Mouse (Mus musculus): ENCODE data around the gene Kncn.

Kncn gene

DNA sequence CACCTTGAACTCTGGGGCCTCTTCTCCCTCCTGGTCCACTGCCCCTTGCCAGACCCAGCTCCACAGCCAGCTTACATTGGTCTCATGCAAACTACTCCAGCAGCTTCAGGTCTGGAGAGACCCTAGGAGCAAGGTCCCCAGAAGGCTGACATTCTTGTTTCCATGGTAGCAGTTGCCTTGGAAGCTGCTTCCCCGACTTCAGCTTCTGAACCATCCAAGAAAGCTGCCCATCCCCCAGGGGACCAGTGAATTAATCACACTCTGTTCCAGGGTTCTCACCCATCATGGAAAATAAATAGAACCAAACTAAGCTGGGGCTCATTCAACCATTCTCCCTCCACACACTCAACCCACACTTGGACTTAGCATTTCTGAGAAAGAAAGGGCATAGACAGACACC lies 3.0 kb upstream of the Kncn start:
- no peak for DNase-seq

DNA sequence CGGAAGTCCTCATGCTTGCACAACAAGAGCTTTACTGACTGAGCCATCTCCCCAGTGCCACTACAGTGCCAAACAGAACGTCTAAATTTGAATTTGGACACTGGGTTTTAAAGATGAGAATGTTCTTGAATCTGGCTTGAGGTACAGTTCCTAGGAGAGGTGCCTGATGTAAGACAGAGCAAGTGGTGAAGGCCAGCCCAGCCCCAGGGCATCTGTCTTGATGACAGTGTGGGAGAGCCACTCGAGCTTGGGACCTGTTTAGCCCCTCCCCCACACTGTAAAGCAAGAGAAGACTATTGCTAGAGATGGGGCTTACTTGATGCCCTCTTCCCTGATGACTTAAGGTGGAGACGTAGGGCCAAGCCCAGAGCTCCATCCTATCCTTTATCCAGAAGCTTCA lies 2.0 kb upstream of the Kncn start:
- no peak for DNase-seq

DNA sequence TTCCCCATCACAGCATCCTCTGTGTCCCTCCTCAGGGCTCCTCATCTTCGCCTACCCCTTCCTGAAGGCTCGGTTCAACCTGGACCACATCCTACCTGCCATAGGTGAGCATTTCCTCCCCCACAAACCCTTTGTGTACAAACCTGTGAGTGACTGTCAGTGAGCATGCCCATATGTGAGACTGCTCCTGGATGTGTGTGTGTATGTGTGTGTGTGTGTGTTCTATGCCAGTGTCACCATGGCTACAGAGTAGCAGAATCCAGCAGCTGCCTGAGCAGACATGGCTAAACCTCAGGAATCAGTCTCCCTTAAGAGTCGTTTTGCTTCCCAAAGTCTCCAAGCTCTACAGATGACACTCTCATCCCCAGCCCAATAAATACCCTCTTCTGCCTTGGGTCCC lies 1.6 kb downstream of the Kncn start:
- DNase-seq = no peak

DNA sequence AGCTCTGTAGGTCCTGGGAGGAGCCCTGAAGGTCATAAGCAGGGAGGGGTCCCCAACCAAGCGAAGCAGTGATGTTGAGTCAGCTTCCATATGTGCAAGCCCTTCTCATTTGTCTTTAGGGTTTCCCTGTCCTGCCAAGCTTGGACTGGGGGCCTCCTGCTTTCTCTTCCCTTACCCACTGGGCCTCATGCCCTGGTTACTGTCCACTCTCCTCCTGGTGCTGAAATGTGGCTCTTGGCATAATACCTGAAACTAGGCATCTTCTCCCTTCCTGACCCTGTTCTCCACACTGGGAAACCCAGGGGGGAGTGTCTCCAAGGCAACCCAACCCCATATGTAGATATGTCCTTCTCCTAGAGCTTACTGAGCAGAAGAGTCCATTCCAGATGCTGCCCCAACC lies 2.7 kb downstream of the Kncn start:
- no peak for DNase-seq

DNA sequence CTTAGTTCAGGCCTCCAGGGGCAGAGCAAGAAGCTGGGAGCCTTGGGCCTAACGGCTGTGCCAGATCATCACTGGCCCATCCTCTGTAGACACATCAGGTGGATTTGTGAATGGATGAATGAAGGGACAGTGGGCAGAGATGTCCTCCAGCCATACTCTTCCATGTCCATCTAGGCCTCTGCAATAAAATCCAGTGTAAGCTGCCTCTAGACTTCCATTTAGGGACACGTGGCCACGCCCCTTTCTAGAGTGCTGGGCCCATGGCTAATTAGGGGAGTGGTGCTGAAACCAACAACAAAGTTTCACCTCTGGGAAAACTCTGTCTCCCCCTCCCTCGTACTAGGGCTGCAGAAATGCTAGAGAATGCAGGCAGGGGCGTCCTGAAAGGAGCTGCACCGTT lies 5.9 kb downstream of the Kncn start:
- no peak for DNase-seq

DNA sequence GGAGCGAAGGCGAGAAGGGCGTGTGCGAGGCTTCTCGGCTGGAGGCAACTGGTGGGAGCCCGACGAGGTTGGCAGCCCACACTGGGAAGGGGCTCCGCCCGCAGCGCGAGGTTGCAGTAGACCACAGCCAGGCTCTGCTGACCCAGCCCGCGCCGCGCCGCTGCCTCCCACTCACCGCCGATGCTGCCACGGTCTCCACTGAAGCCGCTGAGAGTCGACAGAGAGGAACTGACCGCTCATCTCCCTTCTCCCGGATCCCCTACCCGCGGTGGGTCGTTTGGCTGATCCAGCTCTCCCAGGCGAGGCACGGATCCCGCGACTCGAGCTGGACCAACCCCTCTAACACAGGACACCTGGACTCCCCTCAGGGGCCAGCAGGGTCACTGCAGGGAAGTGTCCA lies 6.4 kb downstream of the Kncn start, which contains the start of gene 6430628N08Rik:
Gene 6430628N08Rik, plus strand, starts transcription at position 113 of the 400 bp plus-strand sequence.
- DNase-seq = no peak

DNA sequence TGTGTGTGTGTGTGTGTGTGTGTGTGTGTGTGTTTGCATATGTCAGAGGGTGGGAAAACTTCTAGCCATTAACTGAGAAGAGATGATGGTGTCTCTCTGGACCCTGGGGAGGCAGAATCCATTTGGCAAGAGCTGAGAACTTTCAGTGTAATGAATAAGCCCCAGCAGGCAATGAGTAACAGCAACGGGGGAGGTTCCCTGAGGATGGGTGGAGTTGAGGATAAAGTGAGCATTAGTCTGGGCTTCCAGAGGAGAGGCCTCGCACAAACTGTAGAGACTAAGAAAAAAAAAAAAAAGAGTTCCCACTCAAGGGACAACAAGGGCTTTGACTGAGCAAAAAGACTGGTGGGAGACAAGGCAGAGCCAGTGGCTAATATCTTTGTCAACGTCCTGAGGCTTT lies 10.1 kb downstream of the Kncn start:
- peak; percentile 92 for DNase-seq

DNA sequence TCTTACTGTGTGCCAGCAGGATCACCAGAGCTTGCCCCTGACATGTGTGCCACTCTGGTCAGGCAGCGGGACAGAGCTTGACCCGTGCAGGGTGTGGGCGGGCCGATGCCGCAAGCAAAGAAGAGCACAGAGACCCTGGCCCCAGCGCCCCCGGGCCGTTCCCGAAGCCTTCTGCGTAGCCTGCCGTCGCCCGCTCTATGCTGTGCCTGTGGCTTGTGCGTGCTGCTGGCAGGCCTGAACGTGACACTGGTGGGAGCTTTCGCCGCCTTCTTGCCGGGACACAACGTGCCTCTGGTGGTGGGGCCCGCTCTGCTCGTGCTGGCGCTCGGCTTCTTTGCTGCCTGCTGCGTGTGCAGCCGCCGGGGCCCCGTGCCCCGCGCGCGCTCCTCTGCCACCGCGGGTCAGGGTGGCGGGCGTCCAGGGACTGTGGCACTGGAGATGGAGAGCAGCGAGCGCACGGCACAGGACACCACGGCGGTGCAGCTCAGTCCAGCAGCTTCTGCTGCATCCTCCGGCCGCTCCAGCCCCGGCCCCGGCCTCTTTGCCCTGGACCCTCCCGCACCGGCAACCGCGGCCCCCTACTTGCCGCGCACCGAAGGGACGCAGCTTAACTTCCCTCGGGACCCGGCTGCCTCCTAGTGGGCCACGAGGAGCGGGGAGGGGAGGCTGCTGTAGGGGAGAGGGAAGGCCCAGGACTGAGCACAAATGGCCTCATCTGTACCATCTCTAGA lies 13.9 kb downstream of the Kncn start:
- DNase-seq = no peak

DNA sequence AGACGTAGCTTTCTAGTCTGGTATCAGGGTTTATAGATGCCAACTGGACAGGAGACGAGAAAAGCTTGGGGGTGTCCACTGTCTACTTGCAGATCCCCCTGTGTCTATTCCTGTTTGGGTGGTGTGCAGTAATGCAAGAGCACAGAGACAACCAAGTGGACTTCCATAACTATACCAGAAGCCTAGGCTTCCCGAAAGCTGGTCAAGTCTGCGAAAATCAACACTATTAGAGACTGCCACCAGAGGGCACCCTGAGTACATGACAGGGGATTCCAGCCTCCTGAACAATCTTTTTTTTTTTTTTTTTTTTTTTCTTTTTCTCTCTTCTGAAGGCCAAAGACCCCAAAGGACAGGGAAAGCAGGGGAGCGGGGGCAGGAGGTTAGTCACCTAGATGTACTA lies 18.6 kb downstream of the Kncn start:
- peak; percentile 85 for DNase-seq

DNA sequence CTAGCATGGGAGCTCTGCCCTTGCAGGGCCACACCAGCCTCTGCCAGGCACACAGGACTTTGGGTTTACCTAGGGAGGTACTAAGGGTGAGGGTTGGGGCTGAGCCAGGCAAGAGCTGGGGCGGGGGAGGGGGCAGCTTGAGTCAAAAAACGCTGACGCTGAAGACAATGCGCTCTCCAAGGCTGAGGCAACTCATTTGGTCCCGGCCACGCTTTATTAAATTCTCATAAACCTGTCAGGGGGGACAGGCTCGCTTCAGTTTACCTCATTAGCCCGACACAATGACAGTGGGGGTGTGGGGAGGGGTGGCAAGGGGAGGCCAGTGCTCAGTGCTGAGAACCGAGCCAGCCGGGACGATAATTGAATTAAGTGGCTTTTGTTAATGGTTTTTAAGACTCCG lies 20.2 kb downstream of the Kncn start:
- peak; percentile 19 for DNase-seq

DNA sequence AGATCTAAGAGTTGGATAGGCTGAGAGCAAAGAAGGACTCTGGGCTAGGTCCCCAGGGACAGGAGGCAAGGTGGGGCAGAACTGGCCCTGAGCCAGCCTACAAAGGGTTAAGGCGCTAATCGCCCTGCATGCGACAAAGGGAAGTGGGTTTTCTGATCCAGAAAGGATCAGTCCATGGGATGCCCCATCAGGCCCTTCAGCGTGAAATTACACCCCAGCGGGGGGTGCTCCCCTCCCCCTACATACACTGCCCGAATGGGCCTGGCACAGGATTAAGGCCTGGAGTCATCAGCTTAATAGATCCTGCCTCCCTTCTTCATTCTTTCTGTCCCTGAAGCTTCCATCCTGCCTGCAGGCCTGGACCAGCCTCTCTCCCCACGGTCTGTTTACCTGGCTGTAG lies 21.5 kb downstream of the Kncn start:
- DNase-seq = no peak

DNA sequence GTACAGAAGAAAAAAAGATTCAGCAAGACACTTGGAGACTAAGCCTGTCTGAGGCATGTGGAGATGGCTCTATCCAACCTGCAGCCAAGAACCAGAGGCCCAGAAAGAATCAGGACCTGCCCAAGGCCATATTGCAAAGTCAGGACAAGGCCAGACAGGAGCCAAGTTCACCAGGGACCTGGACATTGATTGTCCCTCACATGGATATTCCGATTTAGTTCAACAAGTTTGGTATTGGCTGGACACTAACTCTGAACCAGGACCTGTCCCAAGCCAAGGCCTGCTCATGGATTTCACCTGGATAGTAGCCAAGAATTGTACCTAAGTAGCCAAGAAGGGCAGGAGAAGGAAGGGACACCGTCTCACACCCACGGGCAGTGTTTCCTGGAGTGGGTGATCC lies 22.6 kb downstream of the Kncn start:
- DNase-seq = no peak

DNA sequence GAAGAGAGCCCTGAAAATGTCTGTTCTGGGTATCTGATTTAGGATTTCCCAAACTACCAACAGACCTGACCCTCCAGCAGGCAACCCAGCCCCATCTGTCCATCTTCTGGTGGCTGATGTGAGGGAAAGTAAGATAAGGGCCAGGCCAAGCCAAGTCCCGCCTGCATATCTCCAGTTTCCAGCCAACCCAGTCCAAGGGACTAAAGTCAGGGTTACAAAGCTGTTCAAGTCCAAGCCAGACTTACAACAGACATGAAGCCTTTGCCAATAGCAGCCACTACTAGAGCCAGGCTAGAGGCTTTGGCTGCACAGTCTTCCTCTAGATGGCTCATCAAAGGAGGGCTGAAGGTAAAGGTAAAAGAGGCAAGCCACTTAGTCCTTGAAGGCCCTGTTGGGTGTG lies 23.8 kb downstream of the Kncn start:
- DNase-seq = no peak

DNA sequence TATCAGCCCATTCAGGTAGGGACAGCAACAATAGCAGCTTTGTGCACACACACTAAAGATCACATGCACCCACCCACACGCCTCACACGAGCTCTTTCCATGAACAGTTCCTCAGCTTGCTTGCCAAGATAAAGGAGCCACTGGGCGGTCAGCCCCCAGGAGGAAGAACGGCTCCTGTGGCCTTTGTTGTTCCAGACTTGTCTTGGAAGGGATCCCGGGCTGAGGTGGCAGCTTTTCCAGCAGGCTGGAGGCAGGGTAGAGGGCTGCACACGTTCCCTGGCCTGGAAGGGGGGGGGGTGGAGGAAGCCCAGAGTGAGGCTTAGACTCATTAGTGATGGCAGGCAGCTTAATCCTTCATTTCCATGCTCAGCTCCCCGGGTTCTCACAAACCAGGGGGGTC lies 24.4 kb downstream of the Kncn start:
- DNase-seq = no peak

DNA sequence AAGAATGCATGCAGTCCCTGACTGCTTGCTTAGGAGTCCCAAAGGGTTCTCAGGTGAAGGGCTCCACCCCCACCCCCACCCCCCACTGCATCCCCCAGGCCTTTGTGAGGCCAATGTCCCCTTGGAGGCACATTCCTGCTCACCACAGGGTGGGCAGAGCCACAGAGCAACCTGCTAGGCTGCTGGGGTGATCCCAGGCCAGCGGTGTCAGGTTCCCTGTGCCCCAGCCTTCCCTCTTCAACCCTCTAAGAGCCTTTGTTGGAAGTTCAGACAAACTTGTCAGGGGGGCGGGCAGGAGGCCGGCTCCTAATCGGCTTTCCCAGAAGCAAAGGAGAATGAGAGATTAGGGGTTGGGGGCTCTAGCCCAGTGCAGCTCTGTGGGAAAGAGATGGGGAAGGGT lies 27.4 kb downstream of the Kncn start:
- DNase-seq = no peak

DNA sequence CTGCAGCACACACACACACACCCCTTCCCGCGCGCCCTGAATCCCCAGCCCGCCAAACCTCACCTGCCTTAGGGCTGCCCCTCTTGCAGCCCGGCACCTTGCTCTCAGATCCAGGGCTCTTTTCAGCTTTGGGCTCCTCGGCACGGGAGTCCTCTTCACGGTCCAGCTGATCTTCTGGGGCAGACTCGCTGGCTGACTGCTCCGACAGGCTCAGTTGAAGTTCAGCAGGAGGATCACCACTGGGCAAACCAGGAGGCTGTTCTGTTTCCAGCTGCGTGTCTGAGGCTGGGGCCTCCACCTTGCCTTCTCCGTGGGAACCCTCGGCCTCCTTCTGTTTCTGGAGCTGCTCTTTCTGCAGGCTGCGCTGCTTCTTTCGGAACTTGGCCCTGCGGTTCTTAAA lies 35.7 kb downstream of the Kncn start:
- DNase-seq = peak; percentile 48

DNA sequence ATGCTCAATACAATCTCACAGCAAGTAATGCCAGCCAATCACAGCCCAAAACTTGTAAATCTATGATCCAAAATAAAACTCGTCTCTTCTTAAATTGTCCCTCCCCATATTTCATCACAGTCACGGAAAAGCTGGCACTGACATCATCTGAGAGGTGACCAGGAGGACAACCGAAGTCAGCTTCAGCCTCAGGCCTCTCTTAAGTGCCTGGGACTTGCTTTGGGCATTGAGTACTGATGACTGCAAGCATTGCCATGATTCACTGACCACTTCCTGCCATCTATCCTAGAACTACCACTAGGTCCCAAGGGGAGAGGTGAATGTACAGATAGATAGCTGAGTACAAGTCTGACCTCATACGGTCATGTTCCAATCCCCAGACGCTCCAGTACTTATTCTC lies 38.5 kb downstream of the Kncn start:
- DNase-seq = no peak

DNA sequence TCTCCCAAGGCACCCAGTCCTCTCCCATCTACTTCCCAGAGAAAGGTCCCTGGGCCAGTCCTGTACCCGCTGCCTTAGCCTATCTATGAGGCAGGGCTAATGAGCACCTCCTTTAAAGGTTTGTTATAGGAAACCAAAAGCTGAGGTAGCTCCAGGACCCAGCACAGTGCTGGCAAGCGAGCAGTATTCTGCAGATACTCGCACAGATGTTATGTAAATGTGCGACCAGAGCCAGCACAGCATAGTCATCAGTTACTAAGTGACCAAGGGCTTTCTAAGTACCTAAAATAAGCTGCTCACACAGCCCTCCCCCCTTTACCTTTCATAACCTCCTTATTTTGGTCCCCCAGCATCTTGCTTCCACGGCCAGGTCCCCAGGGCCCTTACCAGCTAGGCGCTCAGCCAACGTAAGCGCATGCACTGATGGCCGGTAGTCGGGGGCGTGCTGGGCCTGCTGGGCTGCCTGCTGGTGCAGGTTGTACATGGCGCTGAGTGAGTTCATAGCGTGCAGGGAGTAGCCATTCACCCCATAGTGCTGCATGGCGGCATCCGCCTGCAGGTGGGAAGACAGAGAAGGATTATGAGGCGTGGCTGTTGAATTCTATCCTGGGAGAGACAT lies 39.2 kb downstream of the Kncn start:
- DNase-seq = no peak

DNA sequence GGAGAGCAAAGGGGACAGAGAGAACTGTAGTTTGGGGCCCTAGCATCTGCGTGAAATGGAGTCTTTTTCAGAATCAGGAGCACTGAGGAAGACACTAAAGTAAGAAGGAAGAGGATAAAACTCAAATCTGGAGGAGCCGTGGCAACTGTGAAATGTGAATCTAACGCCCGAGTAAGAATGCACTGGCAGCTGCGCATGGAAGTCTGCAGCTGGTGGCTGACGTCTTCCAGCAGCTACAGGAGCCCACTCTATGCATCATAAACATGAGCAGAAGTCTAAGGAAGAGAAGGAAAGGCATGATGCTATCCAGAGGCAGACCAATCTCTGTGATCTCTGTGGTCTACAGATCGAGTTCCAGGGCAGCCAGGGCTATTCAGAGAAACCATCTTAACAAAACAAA lies 43.4 kb downstream of the Kncn start:
- no peak for DNase-seq

DNA sequence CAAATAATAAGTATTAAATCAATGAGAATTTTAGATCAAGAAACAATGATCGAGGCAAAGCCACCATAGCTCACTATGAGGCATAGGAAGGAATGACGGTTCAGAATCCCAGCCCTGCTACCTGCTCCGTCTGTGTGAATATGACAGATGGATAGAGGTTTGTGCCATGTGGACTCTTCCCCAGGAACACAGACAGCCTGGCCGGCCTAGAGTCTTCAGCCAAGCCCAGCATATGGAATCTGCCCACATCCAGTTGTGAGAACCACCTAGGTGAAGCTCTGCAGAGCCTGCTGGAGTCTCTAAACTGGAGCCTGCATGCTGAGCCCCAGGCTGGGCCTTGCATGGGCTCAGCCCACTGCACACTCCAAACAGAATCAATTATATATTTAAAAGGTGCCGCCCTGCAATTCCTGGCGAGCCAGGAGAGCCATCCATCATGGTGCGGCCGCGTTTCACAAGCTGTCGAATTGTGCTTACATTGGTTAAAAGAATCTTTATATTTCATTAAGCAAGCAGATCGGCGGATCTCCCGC lies 47.4 kb downstream of the Kncn start:
- DNase-seq = no peak

DNA sequence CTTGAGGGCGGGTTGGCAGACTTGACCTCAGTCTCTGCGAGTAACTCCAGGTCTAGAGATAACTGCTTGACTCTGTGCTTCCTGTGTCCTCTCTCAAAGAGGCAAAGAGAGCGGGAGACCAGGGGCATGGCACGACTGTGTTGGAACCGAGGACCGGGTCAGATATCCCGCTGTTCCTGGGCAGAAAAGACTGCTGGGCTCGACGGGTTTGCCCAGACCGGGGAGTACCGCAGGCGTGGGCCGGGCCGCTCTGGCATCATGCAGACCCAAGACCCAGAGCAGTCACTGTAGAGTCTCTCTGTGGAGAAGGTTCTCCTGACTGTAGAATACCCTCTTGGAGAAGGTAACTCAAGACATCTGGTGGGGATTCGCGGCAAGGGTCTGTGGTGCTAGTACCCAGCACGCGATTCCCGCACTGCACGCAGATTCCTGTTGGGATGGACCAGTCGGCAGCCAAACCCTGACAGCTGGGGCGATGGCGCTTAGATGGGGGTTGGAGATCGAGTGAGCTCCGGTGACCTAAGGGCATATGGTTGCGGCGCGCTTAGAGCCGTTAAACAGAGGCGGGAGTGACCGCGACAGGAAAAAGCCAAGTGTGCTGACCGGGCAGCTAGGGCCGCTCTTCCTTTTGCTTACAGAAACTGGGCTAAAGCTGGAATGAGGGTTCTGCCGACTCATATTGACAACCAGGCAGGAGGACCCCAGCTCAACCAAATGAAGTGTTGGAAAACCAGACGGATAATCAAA lies 51.8 kb downstream of the Kncn start:
- no peak for DNase-seq

DNA sequence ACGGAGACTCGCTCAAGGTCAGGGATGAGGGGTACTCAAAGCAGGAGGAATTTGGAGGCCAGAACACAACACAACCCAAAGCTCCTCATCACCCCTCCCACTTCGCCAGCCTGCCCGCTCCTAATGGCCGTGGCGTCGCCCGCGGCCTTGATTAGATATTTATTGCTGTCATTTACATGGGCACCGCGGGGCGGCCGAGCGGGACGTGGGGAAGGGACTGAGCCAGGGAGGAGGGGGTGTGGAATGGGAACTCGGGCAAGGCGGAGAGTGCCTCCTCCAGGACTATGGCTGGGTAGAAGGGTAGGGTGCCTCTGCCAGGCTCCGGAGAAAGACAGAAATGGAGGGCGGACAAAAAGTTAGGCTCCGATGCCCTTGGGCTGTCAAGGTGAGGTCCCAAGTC lies 52.4 kb downstream of the Kncn start:
- no peak for DNase-seq

DNA sequence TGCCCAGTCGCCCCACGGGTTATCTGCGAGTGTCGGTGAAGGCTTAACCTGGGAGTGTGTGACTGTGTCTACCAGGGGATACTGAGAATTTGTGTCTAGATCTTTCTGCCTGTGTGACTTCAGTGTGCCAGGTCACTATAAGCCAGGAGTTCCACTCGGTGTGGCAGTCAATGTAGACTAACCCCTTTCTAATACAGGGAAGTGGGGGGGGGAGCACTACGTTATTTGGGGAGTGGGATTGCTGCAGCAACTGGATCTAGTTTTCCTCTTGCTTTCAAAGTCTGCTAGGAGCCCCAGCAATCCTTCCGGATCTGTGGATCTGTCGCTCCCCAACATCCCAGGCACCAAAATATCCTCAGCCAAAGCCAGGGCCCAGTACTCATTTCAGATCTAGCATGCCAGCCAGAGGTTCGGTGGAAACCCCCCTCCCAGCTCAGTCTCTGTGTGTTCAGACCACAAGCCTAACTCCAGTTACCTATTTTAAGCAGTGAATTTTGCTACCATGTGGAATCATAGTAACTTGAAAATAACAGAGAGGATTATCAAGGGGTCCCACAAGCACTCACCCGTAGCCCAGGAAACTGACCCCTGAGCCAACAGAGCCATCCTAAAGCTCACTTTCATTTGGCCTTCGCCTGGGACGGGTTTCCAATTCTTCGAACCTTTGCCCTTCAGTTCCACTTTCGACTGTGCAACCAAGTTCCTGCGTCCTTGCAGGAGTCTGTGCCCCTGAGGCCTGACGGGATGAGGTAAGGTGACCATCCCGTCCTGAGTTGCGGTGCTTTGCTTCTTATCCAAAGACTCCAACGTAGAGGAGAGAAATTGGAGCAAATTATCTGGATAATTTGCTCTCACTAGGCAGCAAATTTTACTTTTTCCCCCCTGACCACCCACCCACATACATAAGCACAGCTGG lies 53.1 kb downstream of the Kncn start:
- no peak for DNase-seq

Measured in kidney, adult 9 months (tissue).